Mouse (Mus musculus): ENCODE data around the gene Sec14l3. TPM values are rescaled to one million over a fixed set of nuclear protein-coding genes. Genes with fewer than 3 reads are reported as not detected.
A peak's percentile ranks its signal among the peaks of the same experiment; 100 is the strongest.

Gene Sec14l3
- total RNA-seq, 1 experiment = 0.22 TPM

GRCm38 (mm10) chr11:4027561-4028334 is 36.9 kb upstream of the Sec14l3 start:
- TF ChIP-seq ZNF384 (IDR thresholded peaks at IDR 0.05; ENCODE audit: low read depth, low read length) (no peak), HCFC1 (IDR thresholded peaks at IDR 0.05; ENCODE audit: borderline replicate concordance, insufficient read depth, low read length) (no peak), ZC3H11A (IDR thresholded peaks at IDR 0.05; ENCODE audit: borderline replicate concordance, low read depth, low read length) (no peak), CHD2 (IDR thresholded peaks at IDR 0.05; ENCODE audit: low read depth, low read length) (no peak)
- Histone ChIP-seq H3K36me3 (ENCODE audit: control insufficient read depth, insufficient read depth, low read length, poor library complexity, severe bottlenecking) (no peaks in the 10 kb centered on the region), H3K27ac (ENCODE audit: insufficient read depth, low read depth, low read length, poor library complexity, severe bottlenecking) (no peak overlapping the region), H3K4me1 (ENCODE audit: control insufficient read depth in 2 of 2, insufficient read depth in 2 of 2, low read length in 2 of 2, poor library complexity in 1 of 2) (peaks cover 3 to 21% of the 10 kb centered on the region in 2 experiments; a peak in 3 of 4 replicates), H3K9me3 (ENCODE audit: control insufficient read depth, insufficient read depth, low read depth, low read length) (no peaks in the 10 kb centered on the region), H3K4me3 (ENCODE audit: insufficient read depth in 1 of 2, low read depth in 1 of 2, low read length in 2 of 2, poor library complexity in 1 of 2, severe bottlenecking in 1 of 2) (no peak overlapping the region), H3K9ac (ENCODE audit: insufficient read depth, low read depth, low read length, poor library complexity, severe bottlenecking) (no peak overlapping the region)
- in situ Hi-C loops (cut with MboI; ENCODE audit: low sequenced_read_pairs in 2 of 2, unreplicated experiment in 2 of 2) = no loop called here
- no peak for DNase-seq (ENCODE audit: low read depth, low spot score)

DNA sequence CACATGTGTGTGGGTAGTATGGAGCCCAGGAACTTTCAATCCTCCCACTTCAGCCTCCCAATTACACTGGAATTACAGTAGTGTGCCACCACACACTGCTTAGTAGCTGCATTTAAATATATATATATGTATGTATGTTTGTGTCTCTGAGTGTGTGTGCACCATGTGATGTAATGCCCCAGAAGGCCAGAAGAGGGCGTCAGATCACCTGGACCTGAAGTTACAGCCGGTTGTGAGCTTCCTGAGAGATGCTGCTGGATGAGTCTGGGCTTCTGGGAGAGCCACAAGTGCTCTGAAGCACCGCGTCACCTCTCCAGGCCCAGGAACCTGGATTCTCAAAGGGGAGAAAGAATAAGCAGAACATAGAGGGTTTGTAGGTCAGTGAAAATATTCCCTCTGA is 35.3 kb upstream of the Sec14l3 start:
- DNase-seq (ENCODE audit: low read depth, low spot score) = no peak
- H3K27ac ChIP-seq (ENCODE audit: insufficient read depth, low read depth, low read length, poor library complexity, severe bottlenecking) = no peak overlapping the region
- no peak overlapping the region for H3K4me3 ChIP-seq (ENCODE audit: insufficient read depth in 1 of 2, low read depth in 1 of 2, low read length in 2 of 2, poor library complexity in 1 of 2, severe bottlenecking in 1 of 2)
- peaks cover 3 to 19% of the 10 kb centered on the region in 2 experiments; a peak in 3 of 4 replicates for H3K4me1 ChIP-seq (ENCODE audit: control insufficient read depth in 2 of 2, insufficient read depth in 2 of 2, low read length in 2 of 2, poor library complexity in 1 of 2)
- H3K9me3 ChIP-seq (ENCODE audit: control insufficient read depth, insufficient read depth, low read depth, low read length) = no peaks in the 10 kb centered on the region
- in situ Hi-C loops (cut with MboI; ENCODE audit: low sequenced_read_pairs in 2 of 2, unreplicated experiment in 2 of 2) = no loop called here
- H3K36me3 ChIP-seq (ENCODE audit: control insufficient read depth, insufficient read depth, low read length, poor library complexity, severe bottlenecking) = no peaks in the 10 kb centered on the region
- no peak for TF ChIP-seq HCFC1 (IDR thresholded peaks at IDR 0.05; ENCODE audit: borderline replicate concordance, insufficient read depth, low read length)
- TF ChIP-seq CHD2 (IDR thresholded peaks at IDR 0.05; ENCODE audit: low read depth, low read length) = no peak
- no peak for TF ChIP-seq MAFK (IDR thresholded peaks at IDR 0.05; ENCODE audit: insufficient read depth, low read depth, low read length)
- TF ChIP-seq ZC3H11A (IDR thresholded peaks at IDR 0.05; ENCODE audit: borderline replicate concordance, low read depth, low read length) = no peak
- TF ChIP-seq ZNF384 (IDR thresholded peaks at IDR 0.05; ENCODE audit: low read depth, low read length) = no peak
- H3K9ac ChIP-seq (ENCODE audit: insufficient read depth, low read depth, low read length, poor library complexity, severe bottlenecking) = no peak overlapping the region

DNA sequence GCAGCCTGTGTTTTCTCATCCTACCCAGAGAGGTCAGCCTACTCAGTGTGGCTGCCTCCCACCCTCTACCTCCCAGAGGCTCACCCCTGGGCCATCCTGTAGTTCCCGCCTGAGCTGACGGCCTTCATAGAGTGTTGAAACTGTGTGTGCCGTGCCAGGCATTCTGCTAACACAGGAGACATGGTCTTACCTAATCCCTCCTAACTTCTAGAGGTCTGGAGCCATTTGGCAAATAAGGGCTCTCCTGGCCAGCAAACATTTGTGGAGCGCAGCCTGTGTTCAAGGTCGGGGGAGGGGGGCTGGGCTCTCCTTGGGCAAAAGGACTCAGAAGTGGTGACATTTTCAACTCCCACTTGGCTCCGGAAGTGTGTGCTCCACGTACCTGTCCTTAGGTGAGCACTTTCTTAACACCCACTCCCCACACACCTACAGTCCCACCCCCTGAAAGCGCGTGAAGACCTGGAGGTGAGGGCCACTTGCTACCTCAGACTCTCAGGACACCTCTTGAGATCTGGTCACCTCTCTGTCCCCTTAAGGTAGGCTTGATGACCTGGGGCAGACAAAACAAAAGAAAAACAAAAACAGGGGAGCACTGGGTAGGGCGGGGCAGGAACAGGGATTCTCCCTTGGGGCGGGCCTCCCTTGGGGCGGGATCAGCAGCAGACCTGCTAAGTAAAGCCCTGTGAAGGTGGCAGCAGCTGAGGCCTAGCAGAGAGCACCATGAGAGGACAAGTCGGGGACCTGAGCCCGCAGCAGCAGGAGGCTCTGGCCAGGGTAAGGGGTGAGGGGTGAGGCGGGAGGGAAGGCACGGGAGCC is 33.3 kb upstream of the Sec14l3 start, which contains the start of gene Sec14l4:
Gene Sec14l4, plus strand, starts transcription at position 337 of the 816 bp plus-strand sequence.
- no peak for DNase-seq (ENCODE audit: low read depth, low spot score)
- in situ Hi-C loops (cut with MboI; ENCODE audit: low sequenced_read_pairs in 2 of 2, unreplicated experiment in 2 of 2) = no loop called here
- peak within 1 kb of the TSS; percentile 55; the same call in 1 of the 2 replicates for H3K9ac ChIP-seq (ENCODE audit: insufficient read depth, low read depth, low read length, poor library complexity, severe bottlenecking)
- no peaks in the 10 kb centered on the region for H3K36me3 ChIP-seq (ENCODE audit: control insufficient read depth, insufficient read depth, low read length, poor library complexity, severe bottlenecking)
- TF ChIP-seq ZC3H11A (IDR thresholded peaks at IDR 0.05; ENCODE audit: borderline replicate concordance, low read depth, low read length) = no peak
- no peak for TF ChIP-seq MAFK (IDR thresholded peaks at IDR 0.05; ENCODE audit: insufficient read depth, low read depth, low read length)
- TF ChIP-seq HCFC1 (IDR thresholded peaks at IDR 0.05; ENCODE audit: borderline replicate concordance, insufficient read depth, low read length) = no peak
- TF ChIP-seq ZNF384 (IDR thresholded peaks at IDR 0.05; ENCODE audit: low read depth, low read length) = no peak
- no peak for TF ChIP-seq CHD2 (IDR thresholded peaks at IDR 0.05; ENCODE audit: low read depth, low read length)
- peak within 1 kb of the TSS; percentile 45 to 56 for H3K4me3 ChIP-seq (ENCODE audit: insufficient read depth in 1 of 2, low read depth in 1 of 2, low read length in 2 of 2, poor library complexity in 1 of 2, severe bottlenecking in 1 of 2)
- H3K27ac ChIP-seq (ENCODE audit: insufficient read depth, low read depth, low read length, poor library complexity, severe bottlenecking) = no peak within 1 kb of the TSS
- no peaks in the 10 kb centered on the region for H3K9me3 ChIP-seq (ENCODE audit: control insufficient read depth, insufficient read depth, low read depth, low read length)
- H3K4me1 ChIP-seq (ENCODE audit: control insufficient read depth in 2 of 2, insufficient read depth in 2 of 2, low read length in 2 of 2, poor library complexity in 1 of 2) = peaks cover 7 to 19% of the 10 kb centered on the region in 2 experiments; a peak in 3 of 4 replicates

- DNase-seq (ENCODE audit: low read depth, low spot score) = no peak
- Histone ChIP-seq H3K4me1 (ENCODE audit: control insufficient read depth in 2 of 2, insufficient read depth in 2 of 2, low read length in 2 of 2, poor library complexity in 1 of 2) (peaks cover 5 to 19% of the 10 kb centered on the region in 2 experiments; a peak in 3 of 4 replicates), H3K9ac (ENCODE audit: insufficient read depth, low read depth, low read length, poor library complexity, severe bottlenecking) (peak overlapping the region; percentile 55; the same call in 1 of the 2 replicates), H3K4me3 (ENCODE audit: insufficient read depth in 1 of 2, low read depth in 1 of 2, low read length in 2 of 2, poor library complexity in 1 of 2, severe bottlenecking in 1 of 2) (peak overlapping the region; percentile 45 to 56), H3K9me3 (ENCODE audit: control insufficient read depth, insufficient read depth, low read depth, low read length) (no peaks in the 10 kb centered on the region), H3K27ac (ENCODE audit: insufficient read depth, low read depth, low read length, poor library complexity, severe bottlenecking) (no peak overlapping the region), H3K36me3 (ENCODE audit: control insufficient read depth, insufficient read depth, low read length, poor library complexity, severe bottlenecking) (no peaks in the 10 kb centered on the region; the same call in 1 of the 2 replicates)
- TF ChIP-seq MAFK (IDR thresholded peaks at IDR 0.05; ENCODE audit: insufficient read depth, low read depth, low read length) (no peak), ZC3H11A (IDR thresholded peaks at IDR 0.05; ENCODE audit: borderline replicate concordance, low read depth, low read length) (no peak), ZNF384 (IDR thresholded peaks at IDR 0.05; ENCODE audit: low read depth, low read length) (no peak), CHD2 (IDR thresholded peaks at IDR 0.05; ENCODE audit: low read depth, low read length) (no peak), HCFC1 (IDR thresholded peaks at IDR 0.05; ENCODE audit: borderline replicate concordance, insufficient read depth, low read length) (no peak)
- in situ Hi-C loops (cut with MboI; ENCODE audit: low sequenced_read_pairs in 2 of 2, unreplicated experiment in 2 of 2) = no loop called here
Observed at GRCm38 (mm10) chr11:4031961-4032360, 32.7 kb upstream of the Sec14l3 start.

Measured in ES-E14 (cell line).